Mouse (Mus musculus) cerebellum, adult 18-20 months (tissue): ENCODE results near the gene Ddx50.
"Not testable (repeated sequence)": the region's sequence is repeated elsewhere in the genome, so short reads cannot be mapped to it uniquely, and the experiment has no call there.

ENCODE experiments used
- DNase-seq, 2 experiments: peaks; one replicate each; pipeline ENCODE4 v3.0.0; 2021

Gene Ddx50

DNA sequence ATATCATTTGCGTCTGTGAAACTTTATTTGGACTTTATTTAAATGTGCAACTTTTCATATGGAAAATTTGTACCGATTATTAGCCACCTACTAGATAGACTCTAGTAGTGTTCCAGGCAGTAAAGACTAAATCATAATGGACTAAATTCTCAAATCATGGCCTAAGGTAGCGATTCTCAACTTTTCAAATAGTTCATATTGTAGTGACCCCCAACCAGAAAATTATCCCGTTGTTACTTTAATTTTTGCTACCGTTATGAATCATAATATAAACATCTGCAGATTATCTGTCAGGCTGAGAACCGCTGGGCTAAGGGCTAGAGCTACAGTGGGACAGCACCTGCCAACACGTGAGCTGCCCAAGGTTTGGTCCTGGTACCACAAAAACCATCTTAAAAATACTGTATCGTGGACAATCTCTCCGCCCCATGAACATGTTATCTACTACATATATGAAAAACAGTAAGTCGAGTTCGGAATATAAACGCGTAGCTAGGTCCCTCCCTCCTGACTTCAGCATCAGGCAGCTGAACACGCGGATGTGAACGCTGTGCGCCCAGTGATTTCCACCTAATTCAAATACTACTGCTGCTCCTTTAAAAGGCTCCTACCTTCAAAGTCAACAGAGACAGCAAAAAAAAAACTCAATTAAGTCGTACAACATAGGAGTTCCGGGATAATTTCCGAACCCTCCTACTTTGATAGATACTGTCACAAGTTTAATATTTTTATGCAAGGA, 49.8 kb downstream of the Ddx50 start:
- no peak for DNase-seq

DNA sequence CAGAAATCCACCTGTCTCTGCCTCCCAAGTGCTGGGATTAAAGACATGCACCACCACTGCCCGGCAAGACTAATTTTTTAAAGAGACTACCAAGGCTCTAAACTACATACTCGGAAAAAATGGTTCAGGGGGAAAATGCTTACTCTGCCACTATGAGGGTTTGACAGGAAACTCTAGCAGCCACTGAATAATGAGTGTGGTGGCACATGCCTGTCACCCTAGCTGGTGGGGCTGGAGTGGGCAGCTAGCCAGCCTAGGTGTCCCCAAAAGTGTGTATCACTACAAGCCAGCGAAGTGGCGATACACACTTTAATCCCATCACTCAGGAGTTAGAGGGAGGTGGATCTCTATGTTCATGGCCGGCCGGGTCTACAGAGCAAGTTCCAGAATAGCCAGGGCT, 51.0 kb downstream of the Ddx50 start:
- DNase-seq = no peak

DNA sequence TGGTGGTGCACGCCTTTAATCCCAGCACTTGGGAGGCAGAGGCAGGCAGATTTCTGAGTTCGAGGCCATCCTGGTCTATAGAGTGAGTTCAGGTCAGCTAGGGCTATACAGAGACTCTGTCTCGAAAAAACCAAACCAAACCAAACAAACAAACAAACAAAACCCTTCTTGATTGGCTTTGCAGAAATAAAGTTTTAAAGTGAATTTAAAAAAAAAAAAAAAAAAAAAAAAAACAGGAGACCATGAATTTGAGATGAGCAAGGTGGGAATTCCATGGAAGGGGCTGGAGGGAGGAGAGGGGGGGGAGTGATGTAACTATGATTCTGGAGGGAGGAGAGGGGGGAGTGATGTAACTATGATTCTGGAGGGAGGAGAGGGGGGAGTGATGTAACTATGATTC, 51.7 kb downstream of the Ddx50 start:
- DNase-seq = not testable (repeated sequence)

DNA sequence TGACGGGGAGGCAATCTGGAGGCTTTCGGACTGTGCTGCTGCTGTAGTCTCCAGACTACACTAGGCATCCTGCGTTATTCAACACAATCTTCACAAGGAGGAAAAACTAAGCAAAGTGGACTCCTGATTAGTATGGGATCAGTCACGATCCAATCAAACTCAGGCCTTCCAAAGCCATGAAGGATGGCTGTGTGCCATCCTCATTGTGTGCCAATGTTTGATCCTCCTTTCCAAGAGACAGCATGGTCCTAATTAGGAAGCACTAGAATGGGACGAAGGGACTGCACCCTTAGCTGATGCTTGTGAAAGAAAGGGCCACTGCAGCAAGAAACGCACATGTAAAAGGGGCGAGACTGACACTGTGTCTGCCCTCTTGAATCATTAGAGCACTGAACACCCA, 58.5 kb downstream of the Ddx50 start:
- no peak for DNase-seq

DNA sequence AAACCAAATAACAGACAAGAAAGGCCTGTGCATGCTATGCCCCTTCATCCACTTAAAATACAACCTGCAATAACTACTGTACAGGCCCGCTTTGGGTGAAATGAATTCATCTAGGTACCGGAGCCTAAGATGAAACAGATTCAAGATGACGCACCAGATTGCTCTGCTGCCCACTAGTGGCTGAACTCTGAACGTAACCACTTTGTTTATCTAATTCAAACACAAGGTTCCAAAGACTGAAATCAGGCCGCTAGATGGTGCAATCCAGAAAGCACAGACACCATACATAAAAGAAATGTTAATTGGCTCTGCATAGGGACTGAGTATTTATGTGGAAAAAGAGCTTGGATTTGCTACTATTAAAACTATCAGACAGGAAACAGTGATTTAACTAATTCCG, 60.8 kb downstream of the Ddx50 start:
- peak; percentile 86 to 92 for DNase-seq

DNA sequence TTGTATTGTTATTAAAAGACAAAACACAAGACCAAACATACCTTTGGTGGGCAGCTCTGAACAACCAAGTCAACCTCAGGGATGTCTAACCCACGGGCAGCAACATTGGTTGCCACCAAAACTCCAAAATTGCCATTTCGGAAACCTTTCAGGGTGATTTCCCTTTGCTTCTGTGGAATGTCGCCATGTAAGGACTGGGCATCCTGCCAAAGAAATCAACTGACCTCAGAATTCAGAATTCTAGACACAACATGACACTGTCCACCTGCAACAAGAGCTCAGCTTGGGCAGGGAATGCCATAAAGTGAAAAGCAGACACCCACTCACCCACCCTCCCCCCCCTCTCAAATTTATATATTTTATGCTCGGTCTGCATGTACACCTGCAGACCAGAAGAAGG, 62.4 kb downstream of the Ddx50 start:
- peak; percentile 15 to 26 for DNase-seq

DNA sequence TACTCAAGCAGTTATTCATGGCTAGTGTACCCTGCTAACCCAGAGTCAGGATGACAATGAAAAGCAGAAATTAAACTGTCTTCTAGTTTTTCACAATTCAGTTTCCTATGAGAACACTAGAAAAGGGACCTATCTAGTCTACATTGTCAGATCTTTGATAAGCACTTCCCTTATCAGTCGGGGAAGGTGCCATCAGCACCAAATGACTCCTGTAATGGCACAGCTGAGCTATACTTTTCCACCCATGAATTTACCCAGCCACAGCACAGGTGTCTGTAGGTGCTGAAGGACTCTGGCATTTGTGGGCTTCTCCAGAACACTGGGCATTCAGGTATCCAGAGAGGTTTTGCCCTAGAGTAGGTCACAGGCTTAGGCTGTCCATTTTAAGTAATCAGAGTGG, 67.8 kb downstream of the Ddx50 start:
- DNase-seq = no peak

DNA sequence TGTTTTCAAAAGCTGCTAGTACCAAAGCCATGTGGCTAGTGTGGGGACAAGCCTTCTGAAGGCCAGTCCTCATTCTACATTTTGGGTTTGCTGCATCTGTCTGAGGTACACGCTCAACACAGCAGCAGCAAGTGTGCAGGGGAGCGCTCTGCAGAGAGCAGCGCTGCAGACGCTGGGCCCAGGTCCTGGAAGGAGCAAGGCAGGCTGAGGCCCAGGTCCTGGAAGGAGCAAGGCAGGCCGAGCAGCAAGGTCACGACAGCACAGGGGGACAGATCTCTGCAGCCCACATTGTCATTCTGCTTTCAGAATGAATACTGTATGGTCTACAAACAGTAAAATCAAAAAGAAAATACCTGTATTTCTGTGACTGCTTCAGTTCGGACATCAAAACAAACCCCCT, 68.3 kb downstream of the Ddx50 start:
- DNase-seq = no peak

DNA sequence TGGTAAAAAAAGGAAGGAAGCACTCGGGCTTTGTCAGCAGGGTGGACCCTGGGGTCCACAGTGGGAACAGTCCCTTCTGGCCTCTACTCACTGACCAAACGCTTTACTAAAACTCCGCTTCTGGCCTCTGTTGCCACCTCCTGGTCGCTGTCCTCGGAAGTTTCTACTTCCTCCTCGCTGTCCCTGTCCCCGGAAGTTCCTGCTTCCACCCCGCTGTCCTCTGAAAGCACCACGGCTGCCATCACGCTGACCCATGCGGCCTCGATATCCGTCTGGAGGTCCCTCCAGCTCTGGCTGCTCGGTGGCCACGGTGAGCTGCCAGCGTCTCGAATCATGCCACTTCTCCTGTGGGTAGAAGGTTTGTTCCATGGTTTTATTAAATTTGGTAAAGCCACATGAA, 68.8 kb downstream of the Ddx50 start:
- no peak for DNase-seq

DNA sequence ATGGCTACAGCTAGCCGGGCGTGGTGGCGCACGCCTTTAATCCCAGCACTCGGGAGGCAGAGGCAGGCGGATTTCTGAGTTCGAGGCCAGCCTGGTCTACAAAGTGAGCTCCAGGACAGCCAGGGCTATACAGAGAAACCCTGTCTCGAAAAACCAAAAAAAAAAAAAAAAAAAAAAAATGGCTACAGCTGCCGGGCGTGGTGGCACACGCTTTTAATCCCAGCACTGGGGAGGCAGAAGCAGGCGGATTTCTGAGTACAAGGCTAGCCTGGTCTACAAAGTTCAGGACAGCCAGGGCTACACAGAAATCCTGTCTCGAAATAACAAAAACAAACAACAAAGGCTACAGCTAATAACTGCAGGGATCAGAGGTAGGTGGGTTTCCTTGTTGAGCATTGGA, 71.9 kb downstream of the Ddx50 start:
- not testable (repeated sequence) for DNase-seq

DNA sequence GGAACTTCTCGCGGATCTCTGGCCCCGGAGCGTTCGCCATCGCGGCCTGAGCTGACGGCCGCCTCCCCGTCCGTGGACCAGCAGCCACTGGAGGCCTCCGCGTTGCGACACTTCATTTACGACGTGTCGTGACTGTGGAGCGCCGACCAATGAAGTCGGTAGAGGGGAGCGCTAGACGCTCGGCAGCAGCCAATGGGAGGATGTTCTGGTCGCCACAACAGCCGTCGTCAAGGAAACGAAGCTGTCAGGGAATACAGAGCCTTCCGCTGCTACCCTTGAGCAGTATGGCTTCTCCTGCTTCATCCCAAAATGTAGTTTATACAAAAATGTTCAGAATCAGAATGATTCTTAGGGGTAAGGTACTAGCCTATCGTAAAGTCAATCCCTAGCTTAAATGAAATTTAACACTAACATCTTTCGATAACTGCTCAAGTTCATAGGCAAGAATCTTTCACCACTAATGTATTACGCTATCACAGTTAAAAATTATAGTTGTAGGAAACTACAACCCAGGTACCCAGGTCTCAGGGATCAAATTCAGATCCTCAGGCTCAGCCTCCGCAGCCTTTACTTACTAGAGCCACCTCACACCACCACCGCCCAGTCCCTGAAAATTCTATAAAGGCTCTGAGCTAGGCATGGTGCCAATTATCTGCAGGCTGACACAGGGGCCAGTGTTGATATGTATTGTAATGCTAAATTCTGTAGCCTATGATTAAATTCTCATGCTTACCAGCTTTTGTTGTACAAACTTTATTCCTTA, 72.5 kb downstream of the Ddx50 start, which contains the start of gene Kif1bp:
Kif1bp (minus strand) TSS at position 120 of the 763 bp plus-strand sequence.
- DNase-seq = peak; percentile 96 to 99

DNA sequence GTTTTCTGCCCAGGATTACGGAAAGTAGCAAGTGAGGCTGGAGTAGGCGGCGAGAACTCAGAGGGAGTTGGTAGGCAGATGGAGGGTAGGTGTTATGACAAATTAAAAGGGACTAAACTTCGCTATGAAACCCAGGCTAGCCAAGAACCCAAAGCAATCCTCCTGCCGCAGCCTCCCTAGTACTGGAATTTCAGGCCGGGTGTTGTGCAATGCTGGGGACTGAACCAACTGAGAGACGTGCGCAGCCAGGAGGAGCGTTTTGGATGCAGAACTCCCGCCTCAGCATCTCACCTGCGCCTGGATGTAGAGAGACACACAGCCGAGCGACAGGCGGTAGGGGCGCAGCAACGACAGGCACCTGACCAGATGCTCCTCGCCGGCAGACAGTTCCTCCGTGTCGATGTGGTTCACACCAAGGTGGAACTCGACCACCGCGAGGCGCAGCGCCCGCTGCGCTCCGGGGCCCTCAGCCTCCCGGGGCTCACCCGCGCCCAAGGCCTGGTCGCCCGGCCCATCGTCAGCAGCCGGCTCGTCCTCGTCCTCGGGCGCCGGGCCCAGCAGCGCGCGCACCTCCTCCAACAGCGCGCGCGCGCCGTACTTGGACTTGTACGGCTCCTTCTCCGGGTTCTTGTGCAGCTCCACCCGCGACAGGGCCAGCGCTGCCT, 73.2 kb downstream of the Ddx50 start:
- DNase-seq = no peak

DNA sequence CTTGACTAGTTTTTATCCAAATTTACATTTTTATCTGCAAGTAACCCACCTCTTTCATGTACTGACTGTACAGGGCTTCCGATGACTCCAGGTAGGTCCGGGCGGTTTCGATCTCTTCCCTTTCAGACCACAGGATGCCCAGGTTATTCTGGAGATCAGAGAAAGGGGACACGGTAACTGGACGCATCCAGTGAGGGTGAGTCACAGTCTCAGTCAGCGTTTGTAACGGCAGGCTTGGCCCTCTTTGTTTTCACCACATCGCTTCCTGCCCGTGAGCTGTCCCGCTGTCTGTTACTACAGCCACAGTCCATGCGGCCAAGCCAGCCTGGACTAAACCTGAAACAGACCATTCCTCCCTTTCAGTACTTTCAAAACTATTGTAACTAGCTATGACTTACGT, 76.0 kb downstream of the Ddx50 start:
- no peak for DNase-seq

DNA sequence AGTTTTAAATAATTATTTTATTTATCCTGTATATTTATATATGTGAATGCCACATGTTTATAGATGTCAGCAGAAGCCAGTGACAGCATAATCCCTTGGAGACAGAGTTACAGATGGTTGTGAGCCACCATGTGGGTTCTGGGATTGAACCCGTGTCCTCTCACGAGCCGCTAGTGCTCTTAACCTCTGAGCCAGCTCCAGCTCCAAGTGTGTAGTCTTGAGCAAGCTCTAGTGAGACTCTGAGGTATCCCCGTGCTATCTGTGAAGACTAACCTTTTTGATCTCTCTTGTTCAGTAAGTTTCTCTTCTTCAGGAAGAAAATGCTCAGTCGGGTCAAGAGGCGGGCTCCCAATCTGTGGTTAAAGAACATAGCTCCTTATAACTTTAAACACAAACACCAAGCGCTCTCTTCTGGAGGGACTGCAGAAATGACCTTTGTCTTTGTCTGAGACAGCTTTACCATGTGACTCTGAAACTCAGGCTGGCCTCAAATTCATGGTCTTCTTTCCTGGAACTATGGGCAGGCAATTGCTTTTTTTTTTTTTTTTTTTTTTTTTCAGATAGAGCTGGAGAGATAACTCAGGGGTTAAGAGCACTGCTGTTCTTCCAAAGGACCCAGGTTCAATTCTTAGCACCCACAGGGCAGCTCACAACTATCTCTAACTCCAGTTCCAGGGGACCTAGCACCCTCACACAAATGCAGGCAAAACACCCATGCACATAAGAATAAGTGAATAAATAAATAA, 80.7 kb downstream of the Ddx50 start:
- DNase-seq = no peak

DNA sequence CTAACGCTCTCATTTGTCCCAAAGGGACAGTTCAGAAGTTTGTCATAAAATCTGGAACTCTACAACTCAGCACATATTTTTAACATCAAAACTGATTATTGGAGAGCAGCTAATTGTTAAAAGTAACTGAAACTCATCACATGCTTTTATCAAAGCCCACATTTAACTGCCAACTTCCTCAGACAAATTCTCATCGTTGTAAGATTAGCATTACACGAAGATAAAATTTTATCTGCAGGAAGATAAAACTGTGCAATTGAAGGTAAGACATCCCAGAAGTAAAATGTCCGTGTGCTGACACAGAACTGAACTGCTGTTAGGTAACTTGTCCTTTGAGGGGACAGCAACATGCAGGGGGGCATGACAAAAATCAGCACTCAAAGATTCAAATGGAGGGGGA, 82.2 kb downstream of the Ddx50 start:
- DNase-seq = no peak
